Mouse (Mus musculus) brain, embryonic 14.5 days (tissue): Measurements from ENCODE around the gene Gpr85. TPM values are rescaled to one million over a fixed set of nuclear protein-coding genes. Genes with fewer than 3 reads are reported as not detected.
"Not testable (repeated sequence)": the region's sequence is repeated elsewhere in the genome, so short reads cannot be mapped to it uniquely, and the experiment has no call there.

Source experiments
- DNase-seq: peaks from one replicate; pipeline ENCODE4 v3.0.0-alpha.2; 2011; ENCODE audit warnings: low read depth
- CTCF ChIP-seq: fragments of 200-500 bp; IDR thresholded peaks from 2 replicates; pipeline ENCODE4 v1.5.1; 2012; ENCODE audit warnings: inconsistent platforms, mild to moderate bottlenecking, moderate library complexity, borderline replicate concordance; ENCODE audit not compliant: insufficient read depth, insufficient read length; ENCODE audit errors: extremely low read depth
- POLR2A ChIP-seq: fragments of 200-500 bp; IDR thresholded peaks from 2 replicates; pipeline ENCODE4 v1.6.1; 2012; ENCODE audit warnings: mild to moderate bottlenecking, inconsistent platforms, borderline replicate concordance; ENCODE audit not compliant: poor library complexity, insufficient read depth, insufficient read length, severe bottlenecking; ENCODE audit errors: extremely low read depth
- polyA plus RNA-seq: library from polyadenylated mRNA; depleted of rRNA; stranded (reverse); fragments of >200 nt; gene quantifications from 2 replicates; pipeline ENCODE4 v1.2.3, GENCODE M21; 2012; rRNA removed

Gene Gpr85
- 55.5 and 62.2 TPM in 2 replicates for polyA plus RNA-seq

GRCm38 (mm10) chr6:13839345-13840054 lies at the start of gene Gpr85:
Gene Gpr85 (minus strand): TSS chr6:13839942.
- peak; percentile 77 for DNase-seq
- no peak for TF ChIP-seq POLR2A
- no peak for TF ChIP-seq CTCF

- DNase-seq = no peak
- no peak for TF ChIP-seq POLR2A
- no peak for TF ChIP-seq CTCF
Observed at GRCm38 (mm10) chr6:13884877-13885592, 45.3 kb upstream of the Gpr85 start.

- no peak for TF ChIP-seq CTCF
- no peak for TF ChIP-seq POLR2A
Observed at GRCm38 (mm10) chr6:13882919-13883318, 43.2 kb upstream of the Gpr85 start.

GRCm38 (mm10) chr6:13873959-13874358 lies 34.2 kb upstream of the Gpr85 start:
- TF ChIP-seq POLR2A (no peak), CTCF (no peak)
- DNase-seq = no peak

More at GRCm38 (mm10) chr6:13882919-13883318, 43.2 kb upstream of the Gpr85 start:
- DNase-seq = no peak

GRCm38 (mm10) chr6:13872076-13872475 lies 32.3 kb upstream of the Gpr85 start:
- peak; percentile 23 for DNase-seq
- no peak for TF ChIP-seq POLR2A
- no peak for TF ChIP-seq CTCF

- TF ChIP-seq POLR2A (no peak), CTCF (no peak)
Observed at GRCm38 (mm10) chr6:13871625-13871958, 31.9 kb upstream of the Gpr85 start.

GRCm38 (mm10) chr6:13870919-13871624 lies 31.3 kb upstream of the Gpr85 start, which contains the start of gene 2610001J05Rik:
Gene 2610001J05Rik (minus strand): TSS chr6:13871518.
- TF ChIP-seq POLR2A (peak; percentile 59; the same call in 1 of the 2 replicates), CTCF (no peak)
- peak; percentile 98 for DNase-seq

More at GRCm38 (mm10) chr6:13871625-13871958, 31.9 kb upstream of the Gpr85 start:
- DNase-seq = no peak

- TF ChIP-seq CTCF = no peak
- DNase-seq = peak; percentile 69
Observed at GRCm38 (mm10) chr6:13870289-13870741, 30.6 kb upstream of the Gpr85 start.

- no peak for DNase-seq
- TF ChIP-seq POLR2A (no peak), CTCF (no peak)
Observed at GRCm38 (mm10) chr6:13860596-13860995, 20.9 kb upstream of the Gpr85 start.

GRCm38 (mm10) chr6:13859877-13860585 lies 20.3 kb upstream of the Gpr85 start:
- DNase-seq = no peak
- TF ChIP-seq CTCF (no peak), POLR2A (no peak)

GRCm38 (mm10) chr6:13854230-13854629 lies 14.5 kb upstream of the Gpr85 start:
- no peak for TF ChIP-seq CTCF
- no peak for TF ChIP-seq POLR2A
- no peak for DNase-seq

GRCm38 (mm10) chr6:13853244-13853643 lies 13.5 kb upstream of the Gpr85 start:
- TF ChIP-seq POLR2A = no peak
- no peak for TF ChIP-seq CTCF
- no peak for DNase-seq

- not testable (repeated sequence) for DNase-seq
Observed at GRCm38 (mm10) chr6:13846031-13846430, 6.3 kb upstream of the Gpr85 start.
